Mouse (Mus musculus) C2C12 (cell line): ENCODE measurements around the gene Tom1l2. TPM values are rescaled to one million over a fixed set of nuclear protein-coding genes. Genes with fewer than 3 reads are reported as not detected.

Experiments
- H3K27me3 ChIP-seq: one replicate; pipeline ENCODE4 v1.6.1; 2011; ENCODE audit not compliant: control insufficient read depth, insufficient read depth, insufficient read length
- H3K36me3 ChIP-seq: one replicate; pipeline ENCODE4 v1.6.1; 2011; ENCODE audit not compliant: control insufficient read depth, insufficient read depth
- H3K4me3 ChIP-seq: one replicate; pipeline ENCODE4 v1.5.1; 2011; ENCODE audit warnings: mild to moderate bottlenecking, control low read depth; ENCODE audit not compliant: poor library complexity, insufficient read depth, severe bottlenecking
- H3K79me2 ChIP-seq: one replicate; pipeline ENCODE4 v1.6.1; 2011; ENCODE audit not compliant: control insufficient read depth, insufficient read depth
- H3K79me3 ChIP-seq: one replicate; pipeline ENCODE4 v1.6.1; 2011; ENCODE audit warnings: low read depth, control low read depth
- H3ac ChIP-seq: one replicate; pipeline ENCODE3; 2011; ENCODE audit warnings: low read depth; ENCODE audit not compliant: control insufficient read depth, insufficient read length
- CEBPB ChIP-seq: IDR thresholded peaks from one replicate; pipeline ENCODE4 v1.6.1; 2011; ENCODE audit warnings: low read depth, mild to moderate bottlenecking, control low read depth, moderate library complexity
- CTCF ChIP-seq: IDR thresholded peaks from one replicate; pipeline ENCODE4 v1.5.1; 2011; ENCODE audit not compliant: control insufficient read depth, insufficient read depth, insufficient read length
- FOSL1 ChIP-seq: IDR thresholded peaks from one replicate; pipeline ENCODE4 v1.8.0; 2011; ENCODE audit warnings: mild to moderate bottlenecking, low read length; ENCODE audit not compliant: poor library complexity, insufficient read depth, severe bottlenecking
- MAX ChIP-seq: IDR thresholded peaks from one replicate; pipeline ENCODE4 v1.6.1; 2011; ENCODE audit warnings: mild to moderate bottlenecking, control low read depth
- MYOD1 ChIP-seq: IDR thresholded peaks from one replicate; pipeline ENCODE4 v1.6.1; 2011; ENCODE audit warnings: low read depth; ENCODE audit not compliant: control insufficient read depth, insufficient read length
- MYOG ChIP-seq: IDR thresholded peaks from one replicate; pipeline ENCODE4 v1.6.1; 2011; ENCODE audit not compliant: control insufficient read depth, insufficient read length; ENCODE audit errors: extremely low read depth
- USF1 ChIP-seq: IDR thresholded peaks from one replicate; pipeline ENCODE4 v1.6.1; 2011; ENCODE audit warnings: low read depth, mild to moderate bottlenecking, control low read depth, moderate library complexity
- polyA plus RNA-seq: library from polyadenylated mRNA; unstranded; fragments of >200 nt; fragmentation: generic; extraction: Trizol; gene quantifications from one replicate; pipeline ENCODE4 v1.2.1, GENCODE M21; 2012; ENCODE audit warnings: missing spikeins

The Tom1l2 gene
- polyA plus RNA-seq, 1 experiment, result 17.1 TPM

DNA sequence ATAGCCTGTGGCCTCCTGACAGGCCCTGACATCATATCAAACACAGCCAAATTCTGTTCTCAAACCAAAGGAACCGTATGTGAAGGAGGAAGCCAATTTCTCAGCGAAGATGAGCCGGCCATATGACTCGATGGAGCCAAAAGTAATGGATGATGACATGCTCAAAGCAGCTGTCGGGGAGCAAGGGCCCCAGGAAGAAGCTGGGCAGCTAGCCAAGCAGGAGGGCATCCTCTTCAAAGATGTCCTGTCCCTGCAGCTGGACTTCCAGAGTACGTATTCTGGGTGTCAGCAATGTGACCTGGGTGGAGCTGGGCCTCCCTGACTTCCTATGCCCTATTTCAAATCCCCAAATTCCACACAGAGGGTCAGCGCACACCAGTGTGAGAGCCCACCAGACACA, 5.8 kb upstream of the Tom1l2 start:
- Histone ChIP-seq H3K79me2 (no peaks in the 10 kb centered on the region), H3K36me3 (no peaks in the 10 kb centered on the region), H3ac (no peak overlapping the region), H3K79me3 (no peaks in the 10 kb centered on the region), H3K27me3 (no peaks in the 10 kb centered on the region), H3K4me3 (no peak overlapping the region)
- no peak for TF ChIP-seq MAX
- no peak for TF ChIP-seq MYOG
- no peak for TF ChIP-seq MYOD1
- TF ChIP-seq CEBPB, result no peak

DNA sequence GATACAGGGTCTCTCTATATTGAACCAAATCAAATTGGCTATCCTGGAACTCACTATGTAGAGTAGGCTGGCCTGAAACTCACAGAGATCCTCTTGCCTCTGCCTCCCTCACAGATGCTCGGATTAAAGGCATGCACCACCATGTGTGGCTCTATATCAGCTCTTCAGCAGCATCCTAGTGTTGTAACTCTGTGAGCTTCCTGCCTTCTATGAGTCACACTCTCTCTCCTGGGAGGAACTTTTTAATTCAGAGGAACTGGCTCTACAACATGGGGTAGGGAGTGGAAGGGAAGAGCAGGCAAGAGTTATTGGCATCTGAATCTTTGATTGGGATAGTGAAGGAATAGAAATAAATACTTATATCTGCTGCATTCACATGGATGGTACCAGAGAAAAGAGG, 4.4 kb upstream of the Tom1l2 start:
- no peak overlapping the region for H3ac ChIP-seq
- H3K27me3 ChIP-seq, result no peaks in the 10 kb centered on the region
- H3K79me2 ChIP-seq, result peaks cover 5% of the 10 kb centered on the region
- H3K36me3 ChIP-seq, result no peaks in the 10 kb centered on the region
- TF ChIP-seq MYOG (no peak), MYOD1 (no peak), CEBPB (no peak), MAX (no peak)
- H3K79me3 ChIP-seq, result peaks cover 2% of the 10 kb centered on the region
- H3K4me3 ChIP-seq, result no peak overlapping the region

DNA sequence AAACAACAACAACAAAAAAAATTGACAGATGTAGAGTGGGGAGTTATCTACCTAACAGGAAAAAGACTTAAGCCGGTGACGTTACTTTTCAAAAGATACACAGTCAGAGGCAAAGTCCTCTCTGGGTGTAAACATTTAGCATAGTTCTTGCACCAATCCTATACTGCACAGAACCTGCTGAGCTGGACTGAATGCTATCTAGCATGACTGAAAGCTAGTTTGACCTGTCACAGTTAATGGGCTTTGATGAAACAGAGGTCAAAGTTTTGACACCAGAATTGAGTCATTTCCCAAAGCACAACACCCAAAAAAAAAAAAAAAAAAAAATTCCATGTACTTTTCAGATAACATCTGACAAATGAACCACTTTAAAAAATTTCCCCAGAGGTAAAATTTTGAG, 3.2 kb upstream of the Tom1l2 start:
- Histone ChIP-seq H3K79me2 (peaks cover 16% of the 10 kb centered on the region), H3K36me3 (no peaks in the 10 kb centered on the region), H3K79me3 (peaks cover 9% of the 10 kb centered on the region), H3ac (no peak overlapping the region), H3K4me3 (no peak overlapping the region), H3K27me3 (no peaks in the 10 kb centered on the region)
- TF ChIP-seq MYOD1, result no peak
- no peak for TF ChIP-seq FOSL1
- no peak for TF ChIP-seq CTCF
- no peak for TF ChIP-seq MYOG

DNA sequence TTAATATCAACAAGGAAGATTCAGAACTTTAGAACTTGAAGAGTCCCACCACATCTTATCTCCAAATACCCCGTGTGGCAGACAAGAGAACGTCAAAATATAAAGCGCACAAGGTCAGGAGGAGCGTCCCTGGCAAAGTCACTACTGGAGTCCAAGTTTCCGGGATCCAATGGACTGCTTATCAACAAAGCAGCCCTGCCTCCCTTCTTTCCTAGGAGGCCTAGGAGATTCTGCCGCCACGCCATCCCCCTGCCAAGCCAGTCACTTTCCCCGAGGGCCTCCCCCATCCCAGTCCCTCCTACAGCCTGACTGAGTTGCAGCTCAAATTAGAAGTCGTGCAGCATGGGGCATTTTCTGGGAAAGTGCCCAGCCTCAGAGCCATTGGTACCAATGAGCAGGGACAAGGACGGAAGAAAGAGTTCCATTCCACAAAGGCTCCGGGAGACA, 757 bp downstream of the Tom1l2 start:
- Histone ChIP-seq H3K79me2 (peaks cover 44% of the 10 kb centered on the region), H3K4me3 (peak overlapping the region; percentile 61), H3ac (peak overlapping the region; percentile 80), H3K27me3 (no peaks in the 10 kb centered on the region), H3K36me3 (no peaks in the 10 kb centered on the region), H3K79me3 (peaks cover 9% of the 10 kb centered on the region)
- no peak for TF ChIP-seq CEBPB
- TF ChIP-seq CTCF, result no peak
- no peak for TF ChIP-seq MAX
- no peak for TF ChIP-seq USF1
- no peak for TF ChIP-seq MYOD1
- no peak for TF ChIP-seq FOSL1
- no peak for TF ChIP-seq MYOG

DNA sequence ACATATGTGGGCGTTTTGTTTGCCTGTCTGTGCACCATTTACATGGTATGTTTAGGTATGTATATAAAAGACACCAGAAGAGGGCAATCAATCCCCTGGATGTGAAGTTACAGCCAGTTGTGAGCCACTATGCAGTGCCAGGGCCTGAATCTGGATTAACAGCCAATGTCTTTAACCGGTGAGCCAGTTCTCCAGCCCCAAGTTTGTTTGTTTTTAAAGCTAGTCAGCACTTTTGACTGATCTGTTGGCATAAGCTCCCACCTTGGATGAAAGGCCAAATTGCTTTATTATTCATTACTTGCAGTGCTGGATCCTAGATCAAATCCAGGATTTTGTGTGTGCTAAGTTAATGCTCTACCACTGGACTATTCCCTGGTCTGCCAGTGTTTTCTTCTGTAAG, 1.3 kb downstream of the Tom1l2 start:
- no peak overlapping the region for H3K4me3 ChIP-seq
- TF ChIP-seq MYOD1, result no peak
- TF ChIP-seq CTCF, result no peak
- no peak for TF ChIP-seq CEBPB
- TF ChIP-seq FOSL1, result no peak
- no peak for TF ChIP-seq MAX
- no peak for TF ChIP-seq MYOG
- no peak for TF ChIP-seq USF1
- H3K79me2 ChIP-seq, result peaks cover 46% of the 10 kb centered on the region
- H3K79me3 ChIP-seq, result peaks cover 9% of the 10 kb centered on the region
- no peak overlapping the region for H3ac ChIP-seq
- H3K36me3 ChIP-seq, result no peaks in the 10 kb centered on the region
- no peaks in the 10 kb centered on the region for H3K27me3 ChIP-seq

DNA sequence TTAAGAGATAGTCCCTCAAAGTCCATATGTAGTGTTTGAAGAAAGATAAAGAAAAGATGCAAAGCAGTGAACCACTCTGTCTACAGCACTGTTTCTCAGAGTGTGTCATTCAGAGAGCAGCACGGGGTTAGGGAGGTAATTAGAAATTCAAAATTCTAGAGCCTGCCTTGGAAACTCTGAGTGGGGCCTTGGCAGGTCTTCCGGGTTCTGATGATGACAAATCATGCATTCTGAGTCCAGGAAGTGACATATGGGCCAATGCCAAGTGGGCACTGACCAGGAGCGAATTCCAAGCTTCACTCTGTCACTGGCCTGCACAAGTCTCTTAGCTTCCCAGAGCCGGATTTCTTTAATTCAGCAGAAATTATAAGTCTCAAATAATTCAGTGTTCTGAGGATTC, 6.2 kb downstream of the Tom1l2 start:
- Histone ChIP-seq H3ac (no peak overlapping the region), H3K36me3 (no peaks in the 10 kb centered on the region), H3K79me3 (peaks cover 8% of the 10 kb centered on the region), H3K4me3 (no peak overlapping the region), H3K27me3 (no peaks in the 10 kb centered on the region), H3K79me2 (peaks cover 51% of the 10 kb centered on the region)
- TF ChIP-seq CEBPB, result no peak
- no peak for TF ChIP-seq MYOD1
- no peak for TF ChIP-seq MYOG
- no peak for TF ChIP-seq FOSL1
- TF ChIP-seq CTCF, result no peak
- TF ChIP-seq MAX, result no peak
- TF ChIP-seq USF1, result no peak
